Mouse (Mus musculus) limb, embryonic 11.5 days (tissue): ENCODE measurements around the gene Adgrl3. TPM values are rescaled to one million over a fixed set of nuclear protein-coding genes. Genes with fewer than 3 reads are reported as not detected.

Experiments used
- ATAC-seq: fragments of 200-750 bp; cut with Nextera tagmentation; 2 replicates; pipeline ENCODE4 v1.8.0; 2017; ENCODE audit warnings: low read depth; ENCODE audit not compliant: insufficient number of reproducible peaks, low FRiP score, low TSS enrichment
- DNase-seq: peaks from one replicate; pipeline ENCODE4 v3.0.0-alpha.2; 2015; ENCODE audit warnings: low spot score
- H3K27ac ChIP-seq: fragments of 300-500 bp; sonication (generic); replicated peaks from 2 replicates; pipeline ENCODE4 v1.5.1; 2014; ENCODE audit warnings: low read depth, mild to moderate bottlenecking, low read length
- H3K27me3 ChIP-seq: fragments of 300-500 bp; sonication (generic); 2 replicates; pipeline ENCODE4 v1.6.1; 2014; ENCODE audit warnings: mild to moderate bottlenecking, low read length, mixed read lengths; ENCODE audit not compliant: control insufficient read depth, insufficient read depth
- H3K36me3 ChIP-seq: fragments of 300-500 bp; sonication (generic); 2 replicates; pipeline ENCODE4 v1.6.1; 2014; ENCODE audit warnings: mild to moderate bottlenecking, low read length, moderate library complexity, mixed read lengths; ENCODE audit not compliant: control insufficient read depth, insufficient read depth
- H3K4me1 ChIP-seq: fragments of 300-500 bp; sonication (generic); 2 replicates; pipeline ENCODE4 v1.6.1; 2014; ENCODE audit warnings: low read length, mixed read lengths; ENCODE audit not compliant: control insufficient read depth, insufficient read depth
- H3K4me2 ChIP-seq: fragments of 300-500 bp; sonication (generic); 2 replicates; pipeline ENCODE4 v1.6.1; 2014; ENCODE audit warnings: low read depth, mild to moderate bottlenecking, moderate library complexity; ENCODE audit not compliant: severe bottlenecking
- H3K4me3 ChIP-seq: fragments of 300-500 bp; sonication (generic); 2 replicates; pipeline ENCODE4 v1.5.1; 2014; ENCODE audit warnings: low read depth, low read length
- H3K9ac ChIP-seq: fragments of 300-500 bp; sonication (generic); 2 replicates; pipeline ENCODE4 v1.6.1; 2014; ENCODE audit warnings: mild to moderate bottlenecking, low read length
- H3K9me3 ChIP-seq: fragments of 300-500 bp; sonication (generic); 2 replicates; pipeline ENCODE4 v1.6.1; 2016; ENCODE audit warnings: low read length; ENCODE audit not compliant: control insufficient read depth
- WGBS: fragments of 180-500 bp; shearing (Covaris S2); extraction: QIAGEN DNeasy Blood & Tissue Kit; methylation state at CpG from one replicate; pipeline ENCODE4 v1.1.7; 2014; 5-methylcytosine and 5-hydroxymethylcytosine counted together
- polyA plus RNA-seq: library from polyadenylated mRNA; unstranded; fragments of >200 nt; fragmentation: Nextera tagmentation; extraction: Ambion mirVana; gene quantifications from 2 replicates; pipeline ENCODE4 v1.2.1, GENCODE M21; 2014

Adgrl3 gene
- polyA plus RNA-seq, 1 experiment from 2014 or later = 23.9 TPM

DNA sequence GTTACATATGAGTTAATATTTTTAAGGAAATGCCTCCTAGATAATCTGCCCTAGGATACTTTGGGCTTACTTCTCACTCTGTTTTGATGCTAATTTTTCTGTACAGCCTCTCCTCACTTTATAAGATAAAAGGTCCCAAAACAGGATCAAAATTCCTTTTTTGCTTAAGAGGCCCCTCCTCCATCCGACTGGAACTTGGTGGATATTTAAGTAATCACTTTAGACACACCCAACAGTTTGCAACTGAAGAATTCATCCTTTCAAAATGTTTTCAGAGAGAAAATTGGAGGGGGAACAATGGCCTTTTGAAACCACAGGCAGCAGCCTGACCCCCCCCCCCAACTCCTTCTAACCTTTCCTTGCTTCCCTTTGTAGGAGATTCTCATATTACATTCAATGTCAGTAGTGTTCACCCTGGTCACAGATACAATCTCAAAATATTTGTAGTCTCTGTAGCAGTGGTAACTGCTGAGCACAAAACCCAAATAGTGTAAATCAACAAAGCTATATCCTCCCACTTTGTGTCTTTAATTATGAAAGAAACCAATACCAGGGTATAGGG, 385.7 kb downstream of the Adgrl3 start:
- no peaks in the 10 kb centered on the region for H3K4me1 ChIP-seq
- 88% methylated on average over 1 of the region's 1 CpGs for WGBS
- DNase-seq = no peak
- no peak overlapping the region for H3K27ac ChIP-seq
- H3K9ac ChIP-seq = no peak overlapping the region
- no peaks in the 10 kb centered on the region for H3K36me3 ChIP-seq
- H3K4me2 ChIP-seq = no peak overlapping the region
- no peak overlapping the region for H3K4me3 ChIP-seq
- ATAC-seq = no peak
- no peaks in the 10 kb centered on the region for H3K27me3 ChIP-seq
- no peaks in the 10 kb centered on the region for H3K9me3 ChIP-seq

DNA sequence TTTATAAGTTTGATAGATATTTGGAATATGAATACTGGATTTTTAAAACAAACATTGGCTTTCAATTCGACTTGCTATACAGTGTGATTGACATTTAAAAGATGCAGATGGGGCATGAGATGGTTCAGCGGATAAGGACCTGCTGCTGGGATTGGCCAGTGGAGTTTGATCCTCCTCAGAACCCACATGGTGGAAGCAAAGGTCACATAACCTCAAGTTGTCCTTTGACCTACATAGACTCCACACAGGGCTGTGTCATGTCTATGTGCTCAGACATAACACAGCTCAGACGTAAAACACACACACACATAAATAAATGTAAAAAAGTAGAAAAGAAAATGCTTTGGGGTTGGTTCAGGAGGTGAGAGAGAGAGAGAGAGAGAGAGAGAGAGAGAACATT, 397.4 kb downstream of the Adgrl3 start:
- Histone ChIP-seq H3K9ac (no peak overlapping the region), H3K36me3 (no peaks in the 10 kb centered on the region), H3K9me3 (no peaks in the 10 kb centered on the region), H3K27me3 (no peaks in the 10 kb centered on the region), H3K4me3 (no peak overlapping the region), H3K27ac (no peak overlapping the region), H3K4me2 (no peak overlapping the region), H3K4me1 (no peaks in the 10 kb centered on the region)
- no peak for DNase-seq
- 44% methylated on average over 3 of the region's 3 CpGs for WGBS
- no peak for ATAC-seq

DNA sequence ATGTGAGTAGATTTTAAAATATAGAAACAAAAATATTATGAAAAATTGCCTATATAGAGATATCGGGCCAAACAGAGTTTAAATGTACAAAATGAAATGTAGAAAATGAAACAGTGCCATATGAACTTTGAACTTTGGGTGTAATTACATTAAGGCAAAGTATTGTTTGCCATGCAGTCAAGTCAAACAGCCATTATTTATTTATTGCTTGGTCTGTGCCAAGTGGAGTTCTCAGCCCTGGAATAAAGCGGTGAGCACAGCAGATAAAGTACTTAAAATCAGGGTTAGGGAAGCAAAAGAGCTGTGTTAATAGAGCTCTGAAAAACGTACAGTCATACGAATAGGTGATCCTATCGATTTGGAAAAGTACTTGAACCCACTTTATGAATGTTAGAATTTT, 407.5 kb downstream of the Adgrl3 start:
- H3K4me1 ChIP-seq = no peaks in the 10 kb centered on the region
- WGBS = 91% methylated on average over 5 of the region's 5 CpGs
- no peaks in the 10 kb centered on the region for H3K9me3 ChIP-seq
- H3K27me3 ChIP-seq = no peaks in the 10 kb centered on the region
- H3K4me2 ChIP-seq = no peak overlapping the region
- no peak overlapping the region for H3K9ac ChIP-seq
- no peak for ATAC-seq
- DNase-seq = no peak
- H3K4me3 ChIP-seq = no peak overlapping the region
- H3K36me3 ChIP-seq = no peaks in the 10 kb centered on the region
- no peak overlapping the region for H3K27ac ChIP-seq

DNA sequence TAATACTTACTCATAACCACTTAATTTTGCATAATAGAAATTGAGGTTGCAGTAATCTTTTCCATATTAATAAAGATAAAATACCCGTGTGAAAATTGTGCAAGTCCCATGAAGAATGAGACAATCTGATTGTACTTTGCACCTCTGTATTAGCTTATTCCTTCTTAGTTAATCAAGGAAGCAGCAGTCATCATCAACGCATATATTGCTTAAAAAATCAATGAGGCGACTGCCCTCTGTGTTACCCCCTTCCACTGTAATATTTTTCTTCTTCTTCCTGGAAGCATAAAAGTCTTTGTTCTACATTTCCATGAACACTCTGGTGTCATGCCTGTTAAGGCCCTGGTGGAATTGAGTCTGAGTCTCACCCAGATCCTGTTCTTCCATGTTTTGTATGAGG, 416.4 kb downstream of the Adgrl3 start:
- H3K4me1 ChIP-seq = no peaks in the 10 kb centered on the region

DNA sequence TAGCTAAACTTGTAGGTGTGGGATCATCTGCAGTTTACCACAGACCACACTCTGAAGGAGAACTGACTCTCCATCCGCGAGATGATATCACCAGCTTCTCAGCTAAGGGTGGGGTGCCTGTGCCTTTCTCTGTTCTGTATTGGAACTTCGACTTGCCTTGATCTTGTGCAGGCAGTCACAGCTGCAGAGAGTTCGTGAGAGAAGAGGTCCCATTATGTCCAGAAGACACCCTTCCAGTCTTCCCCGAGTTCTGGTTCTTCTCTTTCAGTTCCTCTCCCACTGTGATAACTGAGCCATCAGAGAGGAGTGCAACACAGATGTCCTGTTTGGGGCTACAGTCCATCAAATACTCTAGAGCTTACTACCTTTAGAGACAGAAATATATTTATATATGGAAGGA, 422.2 kb downstream of the Adgrl3 start:
- ATAC-seq (no peak), DNase-seq (no peak)
- no peak overlapping the region for H3K4me2 ChIP-seq
- no peak overlapping the region for H3K4me3 ChIP-seq
- H3K9ac ChIP-seq = no peak overlapping the region
- H3K27ac ChIP-seq = no peak overlapping the region
- H3K9me3 ChIP-seq = no peaks in the 10 kb centered on the region
- H3K27me3 ChIP-seq = no peaks in the 10 kb centered on the region
- WGBS = 77% methylated on average over 5 of the region's 5 CpGs
- H3K4me1 ChIP-seq = no peaks in the 10 kb centered on the region
- no peaks in the 10 kb centered on the region for H3K36me3 ChIP-seq

More for the DNA sequence above, 416.4 kb downstream of the Adgrl3 start:
- H3K4me2 ChIP-seq = no peak overlapping the region
- no peaks in the 10 kb centered on the region for H3K9me3 ChIP-seq
- 86% methylated on average over 3 of the region's 3 CpGs for WGBS
- H3K9ac ChIP-seq = no peak overlapping the region
- DNase-seq = no peak
- H3K4me3 ChIP-seq = no peak overlapping the region
- H3K27me3 ChIP-seq = no peaks in the 10 kb centered on the region
- no peak for ATAC-seq
- H3K27ac ChIP-seq = no peak overlapping the region
- H3K36me3 ChIP-seq = no peaks in the 10 kb centered on the region

DNA sequence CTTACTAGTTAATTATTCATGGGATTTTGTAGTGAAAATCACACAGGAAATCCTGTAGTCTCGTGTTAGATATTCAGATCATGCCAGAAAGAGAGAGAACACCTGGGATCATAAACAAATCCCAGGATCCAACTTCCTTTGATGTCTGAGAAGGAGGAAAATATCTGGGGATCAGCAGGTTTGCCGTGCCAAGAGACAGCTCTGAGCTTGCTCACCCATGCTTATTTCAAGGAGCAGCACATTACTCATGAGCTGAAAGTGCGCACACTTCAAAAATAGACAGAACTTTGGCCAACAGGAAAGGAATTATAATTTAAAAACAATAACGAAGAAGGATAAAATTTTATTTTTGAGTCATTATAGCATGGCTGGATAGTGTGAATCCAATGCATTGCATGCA, 446.0 kb downstream of the Adgrl3 start:
- no peak overlapping the region for H3K4me2 ChIP-seq
- ATAC-seq (no peak), DNase-seq (no peak)
- WGBS = 68% methylated on average over 4 of the region's 4 CpGs
- no peak overlapping the region for H3K27ac ChIP-seq
- H3K9ac ChIP-seq = no peak overlapping the region
- no peak overlapping the region for H3K4me3 ChIP-seq
- H3K36me3 ChIP-seq = no peaks in the 10 kb centered on the region
- no peaks in the 10 kb centered on the region for H3K4me1 ChIP-seq
- H3K9me3 ChIP-seq = no peaks in the 10 kb centered on the region
- H3K27me3 ChIP-seq = no peaks in the 10 kb centered on the region

DNA sequence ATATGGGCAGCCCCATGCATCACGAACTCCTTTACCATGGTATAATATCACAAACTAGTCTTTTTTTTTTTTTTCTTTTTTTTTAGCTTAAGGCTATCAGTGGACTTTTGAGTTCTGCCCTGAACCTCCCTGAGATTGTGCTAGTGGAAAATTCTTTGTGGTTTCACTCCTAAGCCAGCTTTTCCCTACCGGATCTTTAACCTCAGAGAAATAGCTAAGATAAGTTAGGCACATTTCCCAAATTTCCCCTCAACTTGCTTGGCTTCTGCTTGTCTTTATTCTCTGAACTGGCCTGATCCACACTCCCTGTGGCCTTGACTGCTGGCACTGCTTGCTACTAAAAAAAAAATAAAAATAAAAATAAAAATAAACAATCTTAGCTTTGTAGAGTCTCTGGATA, 454.7 kb downstream of the Adgrl3 start:
- H3K4me3 ChIP-seq = no peak overlapping the region
- H3K4me1 ChIP-seq = no peaks in the 10 kb centered on the region
- no peaks in the 10 kb centered on the region for H3K27me3 ChIP-seq
- no peak overlapping the region for H3K4me2 ChIP-seq
- 86% methylated on average over 2 of the region's 2 CpGs for WGBS
- H3K27ac ChIP-seq = no peak overlapping the region
- no peaks in the 10 kb centered on the region for H3K9me3 ChIP-seq
- ATAC-seq = no peak
- DNase-seq = no peak
- no peak overlapping the region for H3K9ac ChIP-seq
- H3K36me3 ChIP-seq = no peaks in the 10 kb centered on the region

DNA sequence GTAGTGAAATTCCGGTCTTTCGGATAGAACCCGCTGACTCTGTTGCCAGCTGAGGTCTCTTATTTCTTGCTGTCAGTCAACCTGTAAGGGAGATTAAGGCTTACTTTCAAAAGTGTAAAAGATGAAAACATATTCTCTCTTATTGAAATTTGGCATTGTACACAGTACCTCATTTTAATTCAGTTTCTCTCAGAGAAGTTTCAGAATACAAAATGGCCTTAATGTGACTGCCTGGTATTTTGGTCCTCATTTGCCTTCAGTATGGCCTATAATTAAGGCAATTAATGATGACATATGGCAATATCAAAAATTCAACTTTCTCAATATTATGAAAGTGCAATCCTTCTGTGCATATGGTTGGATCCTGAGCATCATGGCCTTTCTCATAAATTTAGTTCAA, 455.5 kb downstream of the Adgrl3 start:
- no peak overlapping the region for H3K9ac ChIP-seq
- ATAC-seq (no peak), DNase-seq (no peak)
- no peaks in the 10 kb centered on the region for H3K27me3 ChIP-seq
- WGBS = 63% methylated on average over 3 of the region's 3 CpGs
- no peaks in the 10 kb centered on the region for H3K36me3 ChIP-seq
- no peak overlapping the region for H3K27ac ChIP-seq
- H3K4me2 ChIP-seq = no peak overlapping the region
- no peak overlapping the region for H3K4me3 ChIP-seq
- no peaks in the 10 kb centered on the region for H3K4me1 ChIP-seq
- H3K9me3 ChIP-seq = no peaks in the 10 kb centered on the region

DNA sequence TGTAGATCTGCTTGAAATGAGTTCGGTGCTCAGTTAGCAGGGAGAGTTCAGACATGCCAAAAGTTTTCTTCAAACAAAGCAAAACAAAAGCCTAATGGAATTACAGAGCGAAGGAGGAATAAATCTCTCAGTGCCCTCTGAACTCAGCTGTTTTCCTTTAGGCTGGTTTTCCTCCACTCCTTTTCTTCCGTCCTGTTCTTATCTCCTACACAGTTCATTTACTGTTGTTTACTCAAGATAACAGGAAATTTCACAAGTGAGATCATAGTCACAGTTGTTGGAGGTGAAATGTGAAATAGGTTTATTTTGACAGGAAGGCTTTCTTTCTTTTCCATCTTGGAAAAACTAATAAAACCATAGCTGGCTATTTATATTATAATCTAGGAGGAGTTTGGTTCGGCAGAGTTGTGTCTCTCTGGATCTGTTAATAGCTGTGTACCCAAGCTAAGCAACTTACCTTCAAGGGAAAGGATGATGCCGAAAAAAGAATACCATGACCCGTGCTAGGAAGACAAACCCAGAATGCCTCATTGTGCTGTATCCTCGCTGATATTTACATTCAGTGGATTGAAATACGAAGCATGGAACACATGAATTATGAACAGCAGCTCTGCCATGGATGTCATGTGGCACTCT, 456.2 kb downstream of the Adgrl3 start:
- Histone ChIP-seq H3K4me3 (no peak overlapping the region), H3K27ac (no peak overlapping the region), H3K4me1 (no peaks in the 10 kb centered on the region), H3K9me3 (no peaks in the 10 kb centered on the region), H3K4me2 (no peak overlapping the region), H3K27me3 (no peaks in the 10 kb centered on the region), H3K36me3 (no peaks in the 10 kb centered on the region), H3K9ac (no peak overlapping the region)
- ATAC-seq (no peak), DNase-seq (no peak)
- WGBS = 49% methylated on average over 8 of the region's 8 CpGs
